Mouse (Mus musculus): ENCODE data around the gene Sh2d4b. TPM values are rescaled to one million over a fixed set of nuclear protein-coding genes. Genes with fewer than 3 reads are reported as not detected.

The Sh2d4b gene
- polyA plus RNA-seq, 1 experiment from 2014 or later, result 1.4 TPM

DNA sequence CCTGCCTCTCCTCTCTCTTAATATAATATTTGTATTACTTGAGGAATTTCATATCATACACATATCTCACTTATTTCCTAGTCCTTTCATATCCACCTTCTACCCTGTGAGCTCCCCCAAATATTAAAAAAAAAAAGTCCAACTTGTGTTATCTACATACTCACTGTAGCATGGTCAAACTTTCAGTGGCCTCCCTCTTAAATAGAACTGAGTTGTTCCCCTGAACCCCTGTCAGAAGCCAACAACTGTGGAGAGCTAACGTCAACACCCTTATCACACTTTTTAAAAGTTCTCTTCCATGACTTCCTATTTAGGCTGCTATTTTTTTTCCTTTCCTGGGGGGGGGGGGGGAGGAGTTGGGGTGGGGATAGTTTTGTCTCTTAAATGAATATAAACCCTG, 7.3 kb downstream of the Sh2d4b start:
- no peak overlapping the region for H3K27ac ChIP-seq
- no peak overlapping the region for H3K4me2 ChIP-seq (replicated peaks)
- H3K9me3 ChIP-seq, result no peaks in the 10 kb centered on the region
- 83% methylated on average over 1 of the region's 1 CpGs for WGBS
- no peaks in the 10 kb centered on the region for H3K4me1 ChIP-seq (replicated peaks)
- no peak overlapping the region for H3K4me3 ChIP-seq (replicated peaks)
- H3K36me3 ChIP-seq, result no peaks in the 10 kb centered on the region
- H3K9ac ChIP-seq (replicated peaks), result no peak overlapping the region
- no peak for ATAC-seq
- no peaks in the 10 kb centered on the region for H3K27me3 ChIP-seq

DNA sequence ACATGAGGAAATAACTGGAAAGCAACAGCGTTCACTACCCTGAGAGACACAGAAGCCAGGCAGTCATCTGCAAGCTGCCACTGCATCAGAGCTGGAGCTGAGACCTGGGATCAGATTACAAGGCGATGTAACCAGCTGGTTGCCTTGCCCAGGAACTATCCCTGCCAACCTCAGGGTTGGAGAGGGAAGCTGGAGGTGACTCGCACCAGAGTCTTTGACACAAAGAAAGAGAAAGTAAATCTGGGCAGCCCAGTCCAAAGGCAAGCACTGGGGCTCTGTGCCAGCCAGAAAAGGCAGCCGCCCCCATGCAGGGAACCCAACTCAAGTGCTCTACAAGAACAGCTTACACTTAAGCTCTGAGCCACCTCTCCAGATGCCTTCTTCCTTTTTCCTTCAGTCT, 7.8 kb downstream of the Sh2d4b start:
- no peak overlapping the region for H3K27ac ChIP-seq
- no peak overlapping the region for H3K4me3 ChIP-seq (replicated peaks)
- no peaks in the 10 kb centered on the region for H3K36me3 ChIP-seq
- H3K4me1 ChIP-seq (replicated peaks), result no peaks in the 10 kb centered on the region
- 32% methylated on average over 4 of the region's 4 CpGs for WGBS
- H3K9me3 ChIP-seq, result no peaks in the 10 kb centered on the region
- H3K9ac ChIP-seq (replicated peaks), result no peak overlapping the region
- no peak for ATAC-seq
- no peaks in the 10 kb centered on the region for H3K27me3 ChIP-seq
- H3K4me2 ChIP-seq (replicated peaks), result no peak overlapping the region

- ATAC-seq, result no peak
- H3K4me2 ChIP-seq (replicated peaks), result no peak overlapping the region
Observed at GRCm38 (mm10) chr14:40874565-40874964, 18.5 kb downstream of the Sh2d4b start.

DNA sequence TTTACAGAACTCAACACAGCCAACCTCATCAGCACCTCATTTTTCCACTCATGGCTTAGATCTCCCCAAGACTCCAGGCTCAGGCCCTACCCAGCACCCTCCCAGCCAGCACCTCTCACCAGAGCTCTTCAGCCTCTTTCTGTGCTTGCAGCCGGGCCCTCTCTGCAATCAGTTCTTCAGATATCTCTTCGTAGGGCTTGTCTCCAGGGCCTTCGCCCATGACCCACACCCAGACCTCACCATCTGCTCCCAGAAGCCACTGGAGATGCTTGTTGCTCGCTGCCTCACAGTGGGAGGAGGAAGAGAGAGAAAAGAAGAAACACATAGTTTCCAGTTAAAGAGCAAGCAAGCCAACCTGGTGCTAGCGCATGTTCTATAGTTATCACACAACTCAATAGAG, 19.1 kb downstream of the Sh2d4b start:
- no peak for ATAC-seq
- no peak overlapping the region for H3K27ac ChIP-seq
- no peak overlapping the region for H3K9ac ChIP-seq (replicated peaks)
- H3K27me3 ChIP-seq, result no peaks in the 10 kb centered on the region
- H3K4me2 ChIP-seq (replicated peaks), result no peak overlapping the region
- 0 out of 2 replicates have a peak, but pooled peaks cover 4% of the 10 kb centered on the region for H3K36me3 ChIP-seq
- H3K4me1 ChIP-seq (replicated peaks), result no peaks in the 10 kb centered on the region
- no peaks in the 10 kb centered on the region for H3K9me3 ChIP-seq
- no peak overlapping the region for H3K4me3 ChIP-seq (replicated peaks)
- WGBS, result 87% methylated on average over 5 of the region's 5 CpGs

More at GRCm38 (mm10) chr14:40874565-40874964, 18.5 kb downstream of the Sh2d4b start:
- H3K27ac ChIP-seq, result no peak overlapping the region
- no peaks in the 10 kb centered on the region for H3K27me3 ChIP-seq
- H3K4me3 ChIP-seq (replicated peaks), result no peak overlapping the region
- no peaks in the 10 kb centered on the region for H3K4me1 ChIP-seq (replicated peaks)
- no peak overlapping the region for H3K9ac ChIP-seq (replicated peaks)
- H3K36me3 ChIP-seq, result 0 out of 2 replicates have a peak, but pooled peaks cover 4% of the 10 kb centered on the region
- H3K9me3 ChIP-seq, result no peaks in the 10 kb centered on the region

- no peak overlapping the region for H3K4me3 ChIP-seq (replicated peaks)
- H3K36me3 ChIP-seq, result 0 out of 2 replicates have a peak, but pooled peaks cover 4% of the 10 kb centered on the region
- no peaks in the 10 kb centered on the region for H3K9me3 ChIP-seq
- no peak overlapping the region for H3K4me2 ChIP-seq (replicated peaks)
- no peak overlapping the region for H3K9ac ChIP-seq (replicated peaks)
- H3K4me1 ChIP-seq (replicated peaks), result no peaks in the 10 kb centered on the region
- 85% methylated on average over 3 of the region's 3 CpGs for WGBS
- ATAC-seq, result no peak
- H3K27me3 ChIP-seq, result no peaks in the 10 kb centered on the region
- no peak overlapping the region for H3K27ac ChIP-seq
Observed at GRCm38 (mm10) chr14:40870598-40870997, 22.5 kb downstream of the Sh2d4b start.

DNA sequence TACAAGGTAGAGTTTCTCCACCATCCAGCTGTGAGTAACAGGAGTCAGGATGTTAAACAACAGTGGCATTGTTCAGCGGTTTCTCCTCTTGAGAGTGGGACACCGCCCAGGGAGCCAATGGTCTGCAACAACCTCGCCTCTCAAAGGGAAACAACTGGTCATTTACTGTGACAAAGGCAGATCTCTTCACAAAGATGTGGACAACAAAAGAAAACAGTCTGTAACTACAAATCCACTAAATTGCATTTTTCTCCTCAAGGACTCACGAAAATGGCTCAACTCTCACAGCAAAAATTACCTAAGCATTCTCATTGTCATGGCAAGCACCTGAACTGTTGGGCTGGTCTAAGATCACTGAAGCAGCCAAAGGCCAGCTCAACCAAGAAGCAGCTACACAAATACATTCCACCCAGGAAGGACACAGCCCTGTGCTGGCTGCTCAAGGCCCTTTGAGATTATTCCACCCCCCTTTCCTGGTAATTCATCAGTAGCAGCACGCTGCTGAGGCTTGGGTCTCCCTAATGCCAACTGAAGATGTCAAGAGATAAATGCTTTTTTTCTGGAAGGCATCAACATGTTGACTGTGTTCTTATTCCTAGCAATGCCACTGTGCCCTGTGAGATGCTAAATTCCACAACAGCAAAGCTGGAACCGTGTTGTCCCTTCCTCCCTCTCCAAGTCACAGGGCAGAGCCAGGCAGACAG, 28.1 kb downstream of the Sh2d4b start:
- H3K27ac ChIP-seq, result no peak overlapping the region
- H3K4me2 ChIP-seq (replicated peaks), result no peak overlapping the region
- H3K36me3 ChIP-seq, result peaks cover 5% of the 10 kb centered on the region
- H3K9ac ChIP-seq (replicated peaks), result no peak overlapping the region
- no peaks in the 10 kb centered on the region for H3K4me1 ChIP-seq (replicated peaks)
- H3K27me3 ChIP-seq, result no peaks in the 10 kb centered on the region
- 43% methylated on average over 6 of the region's 6 CpGs for WGBS
- no peak for ATAC-seq
- no peaks in the 10 kb centered on the region for H3K9me3 ChIP-seq
- H3K4me3 ChIP-seq (replicated peaks), result no peak overlapping the region

- H3K9ac ChIP-seq (replicated peaks), result no peak overlapping the region
- no peaks in the 10 kb centered on the region for H3K4me1 ChIP-seq (replicated peaks)
- no peak overlapping the region for H3K27ac ChIP-seq
- no peak overlapping the region for H3K4me3 ChIP-seq (replicated peaks)
- no peak for ATAC-seq
- 83% methylated on average over 3 of the region's 3 CpGs for WGBS
- no peak overlapping the region for H3K4me2 ChIP-seq (replicated peaks)
- H3K27me3 ChIP-seq, result no peaks in the 10 kb centered on the region
- H3K36me3 ChIP-seq, result peaks cover 10% of the 10 kb centered on the region
- no peaks in the 10 kb centered on the region for H3K9me3 ChIP-seq
Observed at GRCm38 (mm10) chr14:40863659-40864058, 29.4 kb downstream of the Sh2d4b start.

DNA sequence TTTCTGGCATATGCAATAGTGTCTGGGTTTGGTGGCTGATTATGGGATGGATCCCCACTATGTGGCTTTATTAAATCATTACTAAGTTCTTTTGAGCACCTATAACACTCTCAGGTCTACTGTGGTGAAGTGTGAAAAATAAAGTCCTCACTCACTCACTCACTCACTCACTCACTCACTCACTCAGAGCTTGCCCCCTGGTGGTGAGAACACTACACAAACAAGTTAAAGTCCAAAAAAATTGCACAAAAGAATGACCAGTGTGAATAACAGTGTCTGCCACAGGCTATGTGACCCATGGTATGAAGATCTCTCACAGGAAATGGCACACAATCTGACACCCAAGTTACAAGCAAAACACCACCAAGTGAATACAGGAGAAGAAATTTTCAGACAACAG, 30.0 kb downstream of the Sh2d4b start:
- Histone ChIP-seq H3K36me3 (peaks cover 10% of the 10 kb centered on the region), H3K27me3 (no peaks in the 10 kb centered on the region)
- ATAC-seq, result no peak

GRCm38 (mm10) chr14:40852978-40853377, 40.1 kb downstream of the Sh2d4b start:
- ATAC-seq, result no peak
- WGBS, result 89% methylated on average over 5 of the region's 5 CpGs
- H3K27ac ChIP-seq, result no peak overlapping the region
- H3K4me2 ChIP-seq (replicated peaks), result no peak overlapping the region
- H3K9me3 ChIP-seq, result no peaks in the 10 kb centered on the region
- H3K4me3 ChIP-seq (replicated peaks), result no peak overlapping the region
- no peaks in the 10 kb centered on the region for H3K36me3 ChIP-seq
- no peak overlapping the region for H3K9ac ChIP-seq (replicated peaks)
- H3K4me1 ChIP-seq (replicated peaks), result no peaks in the 10 kb centered on the region
- no peaks in the 10 kb centered on the region for H3K27me3 ChIP-seq

More for the DNA sequence above, 30.0 kb downstream of the Sh2d4b start:
- Histone ChIP-seq H3K4me2 (replicated peaks) (no peak overlapping the region), H3K4me3 (replicated peaks) (no peak overlapping the region), H3K4me1 (replicated peaks) (no peaks in the 10 kb centered on the region), H3K9ac (replicated peaks) (no peak overlapping the region), H3K27ac (no peak overlapping the region), H3K9me3 (no peaks in the 10 kb centered on the region)

DNA sequence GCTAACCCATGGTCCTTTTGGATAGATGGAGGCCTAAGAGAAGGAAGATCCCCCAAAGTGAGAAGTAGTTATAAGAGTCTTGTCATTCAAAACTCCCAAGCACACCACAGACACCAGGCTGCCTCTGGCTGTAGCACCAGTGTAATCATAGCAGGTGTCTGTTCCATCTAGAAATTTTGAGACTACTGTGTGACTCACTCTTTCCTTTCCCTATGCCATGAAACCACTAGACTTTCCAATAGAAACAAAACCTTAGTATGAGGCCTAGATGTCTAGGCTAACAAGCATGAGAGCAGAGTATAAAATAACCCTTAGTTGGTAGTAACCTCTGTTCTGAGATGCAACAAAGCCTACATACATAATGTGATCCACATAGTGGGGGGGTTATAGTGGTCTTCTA, 55.7 kb downstream of the Sh2d4b start:
- no peak overlapping the region for H3K9ac ChIP-seq (replicated peaks)
- H3K4me2 ChIP-seq (replicated peaks), result no peak overlapping the region
- peaks cover 27% of the 10 kb centered on the region for H3K36me3 ChIP-seq
- H3K27me3 ChIP-seq, result no peaks in the 10 kb centered on the region
- no peak overlapping the region for H3K27ac ChIP-seq
- no peaks in the 10 kb centered on the region for H3K9me3 ChIP-seq
- no peak for ATAC-seq
- no peak overlapping the region for H3K4me3 ChIP-seq (replicated peaks)
- H3K4me1 ChIP-seq (replicated peaks), result no peaks in the 10 kb centered on the region

GRCm38 (mm10) chr14:40830505-40830904, 62.6 kb downstream of the Sh2d4b start:
- no peak overlapping the region for H3K27ac ChIP-seq
- H3K4me2 ChIP-seq (replicated peaks), result no peak overlapping the region
- ATAC-seq, result no peak
- no peak overlapping the region for H3K9ac ChIP-seq (replicated peaks)
- 83% methylated on average over 9 of the region's 9 CpGs for WGBS
- H3K9me3 ChIP-seq, result no peaks in the 10 kb centered on the region
- H3K36me3 ChIP-seq, result peaks cover 11% of the 10 kb centered on the region; the same call in 1 of the 2 replicates
- H3K4me3 ChIP-seq (replicated peaks), result no peak overlapping the region
- H3K27me3 ChIP-seq, result no peaks in the 10 kb centered on the region
- H3K4me1 ChIP-seq (replicated peaks), result no peaks in the 10 kb centered on the region

DNA sequence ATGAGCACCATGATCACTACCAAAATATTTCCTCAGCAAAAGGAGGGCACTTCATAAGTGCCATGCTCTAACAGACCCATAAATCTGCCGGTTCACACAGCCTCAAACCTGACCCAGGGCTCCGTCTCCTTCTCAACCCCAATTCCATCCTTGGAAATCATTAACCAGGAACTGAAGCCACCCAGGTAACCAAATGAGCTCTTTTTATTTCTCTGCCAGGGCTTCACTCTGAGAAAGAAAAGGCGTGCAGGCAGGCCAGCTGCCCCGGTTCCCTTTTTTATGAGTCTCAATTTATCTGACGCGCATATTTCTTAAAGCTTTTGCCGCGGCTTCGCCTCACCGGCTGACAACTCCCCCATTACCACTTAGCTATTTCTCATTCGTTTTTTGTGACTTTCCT, 63.0 kb downstream of the Sh2d4b start:
- H3K9me3 ChIP-seq, result no peaks in the 10 kb centered on the region
- ATAC-seq, result no peak
- no peak overlapping the region for H3K4me3 ChIP-seq (replicated peaks)
- no peak overlapping the region for H3K9ac ChIP-seq (replicated peaks)
- no peaks in the 10 kb centered on the region for H3K27me3 ChIP-seq
- H3K4me2 ChIP-seq (replicated peaks), result no peak overlapping the region
- no peak overlapping the region for H3K27ac ChIP-seq
- H3K4me1 ChIP-seq (replicated peaks), result no peaks in the 10 kb centered on the region
- 80% methylated on average over 11 of the region's 11 CpGs for WGBS
- peaks cover 11% of the 10 kb centered on the region; the same call in 1 of the 2 replicates for H3K36me3 ChIP-seq

DNA sequence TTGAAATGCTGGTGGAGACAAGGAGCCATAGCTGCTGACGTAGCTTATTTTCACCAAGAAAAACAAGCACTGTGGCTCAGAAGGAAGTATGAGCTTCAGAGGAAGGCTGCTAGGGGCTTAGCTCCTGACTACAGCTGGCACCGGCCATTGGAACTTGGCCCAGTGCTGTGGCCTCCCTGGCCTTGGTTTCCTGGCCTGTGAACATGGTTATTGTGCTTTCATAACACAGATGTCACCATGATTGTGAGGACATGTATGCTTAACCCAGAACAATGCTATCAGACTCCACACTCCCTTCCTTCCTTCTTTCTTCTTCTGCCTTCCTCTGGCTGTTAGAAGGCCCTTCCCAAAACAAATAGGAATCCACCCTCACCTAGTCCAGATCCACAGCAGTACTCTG, 75.0 kb downstream of the Sh2d4b start:
- H3K9me3 ChIP-seq, result no peaks in the 10 kb centered on the region
- no peaks in the 10 kb centered on the region for H3K36me3 ChIP-seq
- H3K27ac ChIP-seq, result no peak overlapping the region
- H3K4me1 ChIP-seq (replicated peaks), result no peaks in the 10 kb centered on the region
- 80% methylated on average over 2 of the region's 2 CpGs for WGBS
- no peak overlapping the region for H3K4me3 ChIP-seq (replicated peaks)
- H3K27me3 ChIP-seq, result no peaks in the 10 kb centered on the region
- H3K4me2 ChIP-seq (replicated peaks), result no peak overlapping the region
- no peak for ATAC-seq
- no peak overlapping the region for H3K9ac ChIP-seq (replicated peaks)
